Mouse (Mus musculus): ENCODE data around the gene Rab23. TPM values are rescaled to one million over a fixed set of nuclear protein-coding genes. Genes with fewer than 3 reads are reported as not detected.
"Not testable (repeated sequence)": the region's sequence is repeated elsewhere in the genome, so short reads cannot be mapped to it uniquely, and the experiment has no call there.

Rab23 gene
- polyA plus RNA-seq, 1 experiment from 2014 or later, result 13.6 TPM

DNA sequence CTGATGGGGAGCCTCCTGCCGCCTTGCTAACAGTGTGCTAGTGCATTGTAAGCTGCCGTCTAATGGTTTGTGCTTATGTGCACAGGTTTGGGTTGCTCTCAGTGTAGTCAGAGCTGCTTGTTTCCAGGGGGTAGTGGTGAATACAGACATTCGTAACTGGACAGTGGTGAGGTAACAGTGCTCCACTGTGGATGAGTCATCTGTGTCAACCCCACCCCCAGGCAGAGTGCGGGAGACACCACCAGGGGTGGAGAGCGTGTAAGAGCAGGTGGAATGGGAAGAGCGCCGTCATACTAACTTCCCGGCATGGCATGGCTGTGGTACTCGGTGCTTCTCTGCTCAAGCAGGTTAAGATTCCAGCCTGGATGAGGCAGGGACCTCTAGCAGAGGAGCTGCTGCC lies 13.4 kb downstream of the Rab23 start:
- no peaks in the 10 kb centered on the region for H3K27me3 ChIP-seq
- no peaks in the 10 kb centered on the region for H3K9me3 ChIP-seq (replicated peaks)
- no peak overlapping the region for H3K4me3 ChIP-seq
- WGBS, result 85% methylated on average over 9 of the region's 9 CpGs
- ATAC-seq (replicated peaks; ENCODE audit: insufficient number of reproducible peaks, insufficient read depth, low FRiP score, low read depth), result no peak
- no peak overlapping the region for H3K27ac ChIP-seq
- no peak overlapping the region for H3K9ac ChIP-seq
- H3K4me2 ChIP-seq, result no peak overlapping the region
- H3K4me1 ChIP-seq (replicated peaks), result no peaks in the 10 kb centered on the region
- H3K36me3 ChIP-seq, result peaks cover 15% of the 10 kb centered on the region

DNA sequence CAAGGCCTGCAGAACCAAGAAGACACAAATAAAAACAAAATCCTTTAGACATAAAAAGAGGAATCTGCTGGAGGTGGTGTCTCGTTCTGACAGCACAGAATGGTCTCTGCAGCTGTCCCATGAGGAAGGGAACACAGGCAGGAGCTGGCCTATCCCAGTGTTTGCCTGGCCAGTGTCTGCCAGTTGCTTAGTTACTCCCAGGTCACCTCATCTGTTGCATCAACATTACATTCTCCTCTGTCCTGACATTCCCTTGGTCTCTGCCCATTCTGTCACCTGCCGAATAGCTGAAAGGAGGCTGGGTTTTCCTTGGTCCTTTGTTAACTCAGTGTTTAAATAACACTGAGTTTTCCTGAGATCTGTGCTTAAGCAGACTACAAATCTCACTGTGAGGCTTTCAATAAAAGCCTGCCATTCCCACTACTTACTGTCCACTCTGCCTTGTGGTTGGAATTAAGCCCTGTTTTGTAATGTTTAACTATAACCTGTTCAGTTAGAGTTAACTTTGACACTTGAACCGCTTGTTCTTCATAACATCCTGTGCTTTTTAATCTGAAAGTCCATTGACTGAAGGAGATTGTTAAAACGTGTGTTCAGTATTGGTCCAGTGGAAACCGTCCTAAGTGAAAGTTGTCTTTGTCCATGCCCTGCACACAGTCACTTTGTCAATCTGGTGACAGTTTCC lies 14.5 kb downstream of the Rab23 start:
- Histone ChIP-seq H3K9me3 (replicated peaks) (no peaks in the 10 kb centered on the region), H3K4me1 (replicated peaks) (no peaks in the 10 kb centered on the region), H3K4me3 (no peak overlapping the region), H3K9ac (no peak overlapping the region), H3K27me3 (no peaks in the 10 kb centered on the region), H3K4me2 (no peak overlapping the region), H3K36me3 (peaks cover 12% of the 10 kb centered on the region), H3K27ac (no peak overlapping the region)
- 74% methylated on average over 5 of the region's 5 CpGs for WGBS
- no peak for ATAC-seq (replicated peaks; ENCODE audit: insufficient number of reproducible peaks, insufficient read depth, low FRiP score, low read depth)

DNA sequence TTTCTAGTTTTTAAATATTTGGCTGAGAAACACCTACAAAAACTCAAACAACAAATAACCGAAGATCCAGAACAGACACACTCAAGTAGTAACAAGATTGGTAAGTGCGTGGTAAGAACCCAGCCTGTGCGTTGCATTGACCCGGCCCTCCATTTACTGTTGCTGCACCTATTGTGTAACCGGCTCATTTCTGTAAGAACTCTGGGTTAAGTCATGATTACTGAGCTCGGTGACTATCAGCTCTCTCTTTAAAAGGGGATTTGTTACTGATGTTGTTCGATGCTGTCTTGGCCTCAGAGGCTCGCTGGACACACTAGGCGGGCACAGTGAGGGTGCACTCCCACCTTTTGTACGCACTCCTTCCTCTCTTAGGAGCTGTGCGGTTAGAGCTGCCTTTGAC lies 18.6 kb downstream of the Rab23 start:
- Histone ChIP-seq H3K27me3 (no peaks in the 10 kb centered on the region), H3K9me3 (replicated peaks) (no peaks in the 10 kb centered on the region), H3K4me3 (no peak overlapping the region), H3K9ac (no peak overlapping the region), H3K36me3 (peaks cover 25% of the 10 kb centered on the region), H3K27ac (no peak overlapping the region), H3K4me1 (replicated peaks) (no peaks in the 10 kb centered on the region), H3K4me2 (no peak overlapping the region)
- no peak for ATAC-seq (replicated peaks; ENCODE audit: insufficient number of reproducible peaks, insufficient read depth, low FRiP score, low read depth)
- 93% methylated on average over 11 of the region's 11 CpGs for whole genome bisulfite sequencing

DNA sequence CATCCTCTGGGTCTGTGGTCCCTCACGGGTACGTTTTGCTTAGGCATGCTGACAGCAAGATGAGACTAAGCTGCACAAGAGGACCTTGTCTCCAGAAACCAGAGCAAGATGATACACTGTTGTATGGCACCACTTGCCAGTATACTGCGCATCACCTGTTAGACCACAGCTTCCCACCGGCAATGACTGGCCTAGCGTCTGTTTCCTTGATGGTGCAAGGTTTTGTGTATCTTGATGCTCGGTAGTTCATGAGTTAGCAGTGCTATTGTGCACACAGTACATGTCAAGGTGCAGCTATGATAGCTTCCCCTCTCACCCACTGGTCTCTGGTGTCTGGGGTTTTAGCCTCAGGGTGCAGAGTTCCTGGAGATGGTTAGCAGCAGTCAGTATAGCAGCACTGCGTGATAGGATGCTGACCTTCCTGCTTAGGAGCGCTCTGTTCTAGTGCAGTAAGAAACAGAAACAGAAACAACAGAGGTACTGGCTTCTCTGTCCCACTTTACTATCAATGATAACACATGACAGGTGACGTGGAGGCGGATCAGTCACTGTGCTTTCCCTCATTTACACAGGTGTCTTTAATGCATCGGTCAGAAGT lies 19.1 kb downstream of the Rab23 start:
- no peak for ATAC-seq (replicated peaks; ENCODE audit: insufficient number of reproducible peaks, insufficient read depth, low FRiP score, low read depth)
- Histone ChIP-seq H3K4me3 (no peak overlapping the region), H3K27ac (no peak overlapping the region), H3K9me3 (replicated peaks) (no peaks in the 10 kb centered on the region), H3K36me3 (peaks cover 25% of the 10 kb centered on the region), H3K4me2 (no peak overlapping the region), H3K27me3 (no peaks in the 10 kb centered on the region), H3K4me1 (replicated peaks) (no peaks in the 10 kb centered on the region), H3K9ac (no peak overlapping the region)
- whole genome bisulfite sequencing, result 81% methylated on average over 11 of the region's 11 CpGs

DNA sequence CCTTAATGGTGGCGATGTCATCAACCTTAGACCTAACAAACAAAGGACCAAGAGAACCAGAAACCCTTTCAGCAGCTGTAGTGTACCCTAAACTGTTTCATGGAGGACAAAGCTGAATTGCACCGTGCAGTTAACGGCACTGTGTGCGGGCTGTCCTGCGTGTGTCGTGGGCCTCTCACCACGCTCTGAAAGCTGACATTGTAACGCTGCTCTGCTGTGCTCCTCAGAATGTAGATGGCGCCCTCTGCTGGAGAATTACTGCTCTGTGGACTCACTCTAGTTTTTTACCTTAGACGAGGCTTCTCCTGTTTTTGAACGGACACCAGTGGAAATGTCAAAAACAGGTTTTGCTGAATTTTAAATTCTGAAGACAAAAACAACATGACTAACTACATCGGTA lies 19.6 kb downstream of the Rab23 start:
- H3K9me3 ChIP-seq (replicated peaks), result no peaks in the 10 kb centered on the region
- no peak overlapping the region for H3K9ac ChIP-seq
- no peaks in the 10 kb centered on the region for H3K4me1 ChIP-seq (replicated peaks)
- H3K27ac ChIP-seq, result no peak overlapping the region
- no peak overlapping the region for H3K4me2 ChIP-seq
- no peak for ATAC-seq (replicated peaks; ENCODE audit: insufficient number of reproducible peaks, insufficient read depth, low FRiP score, low read depth)
- WGBS, result 26% methylated on average over 12 of the region's 12 CpGs
- peaks cover 25% of the 10 kb centered on the region for H3K36me3 ChIP-seq
- no peaks in the 10 kb centered on the region for H3K27me3 ChIP-seq
- no peak overlapping the region for H3K4me3 ChIP-seq

DNA sequence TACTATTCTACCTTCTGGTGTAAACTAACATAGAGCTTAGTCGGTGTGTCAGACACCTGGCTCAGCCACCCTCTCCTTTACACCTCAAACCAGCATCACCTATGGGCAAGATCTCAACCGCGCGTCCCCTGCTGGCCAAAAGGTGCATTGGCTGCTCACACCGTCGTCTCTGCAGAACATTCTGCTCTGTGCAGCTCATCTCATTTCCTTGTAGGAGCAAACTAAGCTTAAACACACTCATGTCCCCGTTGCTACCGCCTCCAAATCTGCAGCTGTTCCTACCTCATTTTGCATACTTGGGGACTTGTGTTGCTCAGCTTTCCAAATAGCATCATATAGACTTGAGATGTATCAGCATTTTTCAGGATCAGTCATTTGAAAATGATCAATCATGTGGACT lies 23.2 kb downstream of the Rab23 start:
- peaks cover 31% of the 10 kb centered on the region; the same call in 1 of the 2 replicates for H3K36me3 ChIP-seq
- no peak overlapping the region for H3K4me3 ChIP-seq
- no peak for ATAC-seq (replicated peaks; ENCODE audit: insufficient number of reproducible peaks, insufficient read depth, low FRiP score, low read depth)
- WGBS, result 20% methylated on average over 8 of the region's 8 CpGs
- no peak overlapping the region for H3K27ac ChIP-seq
- no peaks in the 10 kb centered on the region for H3K9me3 ChIP-seq (replicated peaks)
- no peak overlapping the region for H3K4me2 ChIP-seq
- H3K4me1 ChIP-seq (replicated peaks), result 0 out of 2 replicates have a peak, but pooled peaks cover 6% of the 10 kb centered on the region
- H3K27me3 ChIP-seq, result no peaks in the 10 kb centered on the region
- H3K9ac ChIP-seq, result no peak overlapping the region

DNA sequence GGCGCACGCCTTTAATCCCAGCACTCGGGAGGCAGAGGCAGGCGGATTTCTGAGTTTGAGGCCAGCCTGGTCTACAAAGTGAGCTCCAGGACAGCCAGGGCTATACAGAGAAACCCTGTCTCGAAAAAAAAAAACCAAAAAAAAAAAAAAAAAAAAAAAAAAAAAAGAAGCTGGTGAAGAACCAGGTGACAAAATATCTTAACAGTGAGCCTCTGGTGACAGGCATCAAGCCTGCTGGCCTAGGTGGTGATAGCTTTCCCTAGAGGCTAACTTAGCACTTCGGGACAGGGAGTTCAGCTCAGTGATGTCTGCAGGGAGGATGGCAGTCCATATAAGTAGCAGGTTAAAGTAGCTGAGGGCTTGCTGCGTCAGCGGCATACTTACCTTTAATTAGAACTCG lies 25.1 kb downstream of the Rab23 start:
- not testable (repeated sequence) for H3K4me1 ChIP-seq (replicated peaks); H3K4me2 ChIP-seq; H3K27me3 ChIP-seq; H3K27ac ChIP-seq; ATAC-seq (replicated peaks; ENCODE audit: insufficient number of reproducible peaks, insufficient read depth, low FRiP score, low read depth); H3K9ac ChIP-seq; H3K9me3 ChIP-seq (replicated peaks); H3K4me3 ChIP-seq
- peaks cover 27% of the 10 kb centered on the region; the same call in 1 of the 2 replicates for H3K36me3 ChIP-seq
- 87% methylated on average over 9 of the region's 9 CpGs for WGBS

DNA sequence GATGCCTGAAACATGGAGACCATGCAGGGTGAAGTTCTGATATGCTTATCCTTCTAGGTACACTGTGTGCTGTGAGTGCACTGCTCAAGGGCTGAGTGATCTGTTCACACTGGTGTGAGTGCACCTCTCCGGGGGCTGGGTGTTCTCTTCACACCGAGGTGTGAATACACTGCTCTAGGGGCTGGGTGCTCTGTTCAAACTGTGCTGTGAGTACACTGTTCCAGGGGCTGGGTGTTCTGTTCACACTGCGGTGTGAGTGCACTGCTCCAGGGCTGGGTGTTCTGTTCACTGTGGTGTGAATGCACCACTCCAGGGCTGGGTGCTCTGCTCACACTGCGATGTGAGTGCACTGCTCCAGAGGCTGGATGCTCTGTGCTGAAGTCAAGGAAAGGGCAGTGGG lies 26.2 kb downstream of the Rab23 start:
- Histone ChIP-seq H3K4me1 (replicated peaks) (0 out of 2 replicates have a peak, but pooled peaks cover 6% of the 10 kb centered on the region), H3K9me3 (replicated peaks) (no peaks in the 10 kb centered on the region), H3K27me3 (no peaks in the 10 kb centered on the region), H3K9ac (no peak overlapping the region), H3K4me2 (no peak overlapping the region), H3K27ac (no peak overlapping the region), H3K36me3 (peaks cover 22% of the 10 kb centered on the region; the same call in 1 of the 2 replicates), H3K4me3 (no peak overlapping the region)
- no peak for ATAC-seq (replicated peaks; ENCODE audit: insufficient number of reproducible peaks, insufficient read depth, low FRiP score, low read depth)
- WGBS, result 93% methylated on average over 4 of the region's 4 CpGs

DNA sequence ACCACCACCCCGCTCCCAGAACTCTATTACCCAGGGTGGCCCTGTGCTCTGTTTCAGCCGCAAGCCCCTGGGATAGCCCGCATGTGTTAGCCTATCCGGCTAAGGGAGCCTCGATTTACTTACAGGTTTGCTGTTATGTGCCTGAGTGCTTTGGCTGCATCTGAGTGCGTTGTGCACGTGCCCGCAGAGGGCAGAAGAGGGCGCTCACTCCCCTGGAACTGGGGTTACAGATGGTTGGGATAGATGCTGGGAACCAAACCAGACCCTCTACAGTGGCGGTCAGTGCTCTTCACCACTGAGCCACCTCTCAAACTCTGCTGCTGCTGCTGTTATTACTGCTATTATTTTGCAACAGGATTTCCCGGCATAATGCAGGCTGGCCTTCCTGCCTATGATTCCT lies 29.4 kb downstream of the Rab23 start:
- Histone ChIP-seq H3K9ac (no peak overlapping the region), H3K4me2 (no peak overlapping the region), H3K4me3 (no peak overlapping the region), H3K36me3 (peaks cover 17% of the 10 kb centered on the region; the same call in 1 of the 2 replicates), H3K9me3 (replicated peaks) (no peaks in the 10 kb centered on the region), H3K4me1 (replicated peaks) (peaks cover 11% of the 10 kb centered on the region; the same call in 1 of the 2 replicates), H3K27me3 (no peaks in the 10 kb centered on the region), H3K27ac (no peak overlapping the region)
- no peak for ATAC-seq (replicated peaks; ENCODE audit: insufficient number of reproducible peaks, insufficient read depth, low FRiP score, low read depth)
- 95% methylated on average over 11 of the region's 11 CpGs for WGBS

DNA sequence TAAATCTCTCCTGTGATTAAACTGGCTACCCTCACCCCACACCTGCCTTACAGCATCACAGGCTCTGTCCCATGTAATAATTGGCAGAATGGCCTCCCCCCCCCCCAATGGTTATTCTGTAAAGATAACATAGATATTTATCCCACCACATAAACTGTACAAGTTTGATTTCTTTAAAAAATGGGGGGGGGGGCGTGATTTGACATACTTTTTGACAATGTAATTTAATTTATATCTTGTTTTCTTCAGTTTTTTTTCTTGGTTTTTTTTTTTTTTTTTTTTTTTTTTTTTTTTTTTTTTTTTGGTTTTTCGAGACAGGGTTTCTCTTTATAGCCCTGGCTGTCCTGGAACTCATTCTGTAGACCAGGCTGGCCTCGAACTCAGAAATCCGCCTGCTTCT lies 30.0 kb downstream of the Rab23 start:
- Histone ChIP-seq H3K36me3 (peaks cover 17% of the 10 kb centered on the region; the same call in 1 of the 2 replicates), H3K4me1 (replicated peaks) (peaks cover 11% of the 10 kb centered on the region; the same call in 1 of the 2 replicates)
- not testable (repeated sequence) for ATAC-seq (replicated peaks; ENCODE audit: insufficient number of reproducible peaks, insufficient read depth, low FRiP score, low read depth); H3K4me3 ChIP-seq; H3K27ac ChIP-seq; H3K4me2 ChIP-seq; H3K9me3 ChIP-seq (replicated peaks); H3K27me3 ChIP-seq; H3K9ac ChIP-seq
- 92% methylated on average over 4 of the region's 4 CpGs for WGBS

DNA sequence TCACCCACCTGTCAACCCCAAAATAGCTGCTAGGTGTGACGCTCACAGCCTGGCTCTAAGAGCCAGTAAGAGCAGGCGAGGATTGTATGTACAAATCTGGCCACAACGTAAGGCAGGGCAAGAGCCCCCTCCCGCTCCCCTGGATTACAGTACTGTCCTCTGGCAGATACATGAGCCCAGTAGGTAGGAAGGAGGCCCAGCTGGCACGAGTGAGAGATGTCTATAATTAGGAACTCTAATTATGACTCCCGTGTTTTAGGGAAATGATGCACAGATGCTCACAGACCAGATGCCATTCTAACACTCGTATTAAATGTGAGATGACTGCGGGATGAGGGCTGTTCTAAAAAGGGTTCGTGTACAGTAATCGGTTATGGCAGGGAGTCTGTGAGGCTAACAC lies 31.6 kb downstream of the Rab23 start:
- Histone ChIP-seq H3K9me3 (replicated peaks) (no peaks in the 10 kb centered on the region), H3K4me3 (no peak overlapping the region), H3K27me3 (no peaks in the 10 kb centered on the region), H3K4me2 (peak overlapping the region; percentile 8; the same call in 1 of the 2 replicates), H3K4me1 (replicated peaks) (peaks cover 20% of the 10 kb centered on the region), H3K27ac (peak overlapping the region; percentile 61), H3K36me3 (peaks cover 8% of the 10 kb centered on the region; the same call in 1 of the 2 replicates), H3K9ac (no peak overlapping the region)
- 58% methylated on average over 10 of the region's 10 CpGs for WGBS
- peak; percentile 65 for ATAC-seq (replicated peaks; ENCODE audit: insufficient number of reproducible peaks, insufficient read depth, low FRiP score, low read depth)

DNA sequence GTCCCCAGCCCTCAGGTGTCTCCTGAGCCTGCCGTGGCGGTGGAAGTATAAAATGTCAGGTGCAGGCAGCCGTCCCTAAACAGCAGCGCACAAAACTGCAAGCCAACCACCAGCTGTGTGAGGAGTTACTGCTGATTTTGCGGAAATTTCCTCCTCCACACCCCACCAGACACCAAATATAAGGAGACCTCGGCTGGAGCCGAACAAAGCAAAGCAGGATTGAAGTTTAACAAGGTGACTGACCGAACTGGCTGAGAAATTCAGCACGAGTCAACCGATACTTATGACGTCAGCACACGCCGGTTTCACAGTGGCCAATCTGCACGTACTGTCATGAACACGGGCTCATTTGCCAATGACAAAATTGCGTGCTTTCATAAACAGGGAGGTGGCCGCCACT lies 34.4 kb downstream of the Rab23 start:
- H3K36me3 ChIP-seq, result no peaks in the 10 kb centered on the region
- H3K27me3 ChIP-seq, result no peaks in the 10 kb centered on the region
- H3K4me1 ChIP-seq (replicated peaks), result peaks cover 24% of the 10 kb centered on the region
- H3K9me3 ChIP-seq (replicated peaks), result no peaks in the 10 kb centered on the region
- no peak overlapping the region for H3K4me2 ChIP-seq
- H3K27ac ChIP-seq, result no peak overlapping the region
- H3K4me3 ChIP-seq, result no peak overlapping the region
- no peak overlapping the region for H3K9ac ChIP-seq
- WGBS, result 90% methylated on average over 17 of the region's 17 CpGs
- no peak for ATAC-seq (replicated peaks; ENCODE audit: insufficient number of reproducible peaks, insufficient read depth, low FRiP score, low read depth)

Data from heart, embryonic 15.5 days (tissue).